Mouse (Mus musculus) kidney, adult 2 months (tissue): Measurements from ENCODE around the gene Cul9.

Experiments used
- CTCF ChIP-seq: fragments of 200-500 bp; conservative IDR thresholded peaks from 2 replicates; pipeline ENCODE4 v1.5.1; 2011; ENCODE audit warnings: low read depth, mild to moderate bottlenecking, control low read depth, low read length, moderate library complexity, mixed read lengths; ENCODE audit not compliant: insufficient read depth, insufficient read length
- POLR2A ChIP-seq: fragments of 200-500 bp; IDR thresholded peaks from one replicate; pipeline ENCODE4 v1.6.1; 2011; ENCODE audit warnings: low read depth, low read length, control low read depth

DNA sequence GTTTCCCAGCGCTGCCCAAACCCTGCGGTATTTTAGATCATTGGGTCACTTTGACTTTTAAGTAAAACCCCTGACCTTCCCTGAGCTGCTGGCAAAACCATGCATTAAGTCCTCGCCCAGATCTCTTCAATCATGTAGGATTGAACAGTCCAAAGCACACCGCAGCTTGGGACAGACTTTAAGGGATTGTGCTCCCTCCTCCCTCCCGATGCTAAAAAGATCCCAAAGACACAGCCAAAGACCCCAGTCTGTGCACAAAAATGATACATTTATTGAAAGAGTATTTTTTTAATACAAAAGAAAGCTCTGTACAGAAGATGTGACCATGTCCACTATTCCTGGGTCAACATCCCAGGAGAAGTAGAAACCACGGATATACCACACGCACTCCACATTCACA is 403 bp upstream of the Cul9 start:
- no peak for TF ChIP-seq CTCF
- no peak for TF ChIP-seq POLR2A
